Mouse (Mus musculus) bone marrow macrophage, adult 2 months (primary cell): ENCODE results near the gene Crygs. TPM values are rescaled to one million over a fixed set of nuclear protein-coding genes. Genes with fewer than 3 reads are reported as not detected.
"Not testable (repeated sequence)": the region's sequence is repeated elsewhere in the genome, so short reads cannot be mapped to it uniquely, and the experiment has no call there.

ENCODE experiments used
- H3K27ac ChIP-seq: 2 replicates; pipeline ENCODE4 v1.5.1; 2012; ENCODE audit warnings: low read depth, low read length; ENCODE audit not compliant: insufficient read depth
- H3K4me1 ChIP-seq: 2 replicates; pipeline ENCODE4 v1.6.1; 2012; ENCODE audit warnings: low read length; ENCODE audit not compliant: control insufficient read depth, insufficient read depth
- H3K4me3 ChIP-seq: 2 replicates; pipeline ENCODE4 v1.5.1; 2012; ENCODE audit warnings: mild to moderate bottlenecking, low read length, moderate library complexity; ENCODE audit not compliant: insufficient read depth
- CTCF ChIP-seq: IDR thresholded peaks from 2 replicates; pipeline ENCODE4 v1.5.1; 2012; ENCODE audit warnings: low read depth, mild to moderate bottlenecking, low read length, moderate library complexity
- POLR2A ChIP-seq: IDR thresholded peaks from 2 replicates; pipeline ENCODE4 v1.6.1; 2012; ENCODE audit warnings: mild to moderate bottlenecking, low read depth, low read length, borderline replicate concordance
- polyA plus RNA-seq: library from polyadenylated mRNA; stranded (reverse); fragments of >200 nt; gene quantifications from 2 replicates; pipeline ENCODE4 v1.2.4, GENCODE M21; 2012; ENCODE audit not compliant: missing spikeins, insufficient read depth, insufficient read length

Gene Crygs
- polyA plus RNA-seq, 1 experiment = not detected

DNA sequence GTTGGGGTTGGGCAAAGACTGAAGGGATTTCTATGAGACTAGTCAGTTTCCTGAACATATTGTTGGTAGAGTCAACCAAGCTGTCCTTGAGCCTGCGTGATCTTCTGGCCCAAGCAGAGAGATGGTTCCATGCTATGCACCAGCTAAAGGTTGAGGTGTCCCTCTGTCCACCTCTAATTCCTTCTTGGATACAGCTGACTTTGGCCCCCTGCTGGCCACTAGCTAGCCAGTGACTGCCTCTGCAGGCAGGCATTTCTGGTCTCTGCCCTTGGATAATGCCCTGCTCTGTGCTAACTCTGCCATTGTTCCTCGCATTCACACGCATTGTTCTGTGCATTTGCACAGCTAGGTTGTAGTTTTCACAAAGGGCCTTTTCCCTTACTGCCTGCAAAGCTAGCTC lies 15.9 kb downstream of the Crygs start:
- Histone ChIP-seq H3K4me3 (no peak overlapping the region), H3K4me1 (peaks cover 7% of the 10 kb centered on the region), H3K27ac (no peak overlapping the region)
- TF ChIP-seq POLR2A = no peak
- TF ChIP-seq CTCF = no peak

DNA sequence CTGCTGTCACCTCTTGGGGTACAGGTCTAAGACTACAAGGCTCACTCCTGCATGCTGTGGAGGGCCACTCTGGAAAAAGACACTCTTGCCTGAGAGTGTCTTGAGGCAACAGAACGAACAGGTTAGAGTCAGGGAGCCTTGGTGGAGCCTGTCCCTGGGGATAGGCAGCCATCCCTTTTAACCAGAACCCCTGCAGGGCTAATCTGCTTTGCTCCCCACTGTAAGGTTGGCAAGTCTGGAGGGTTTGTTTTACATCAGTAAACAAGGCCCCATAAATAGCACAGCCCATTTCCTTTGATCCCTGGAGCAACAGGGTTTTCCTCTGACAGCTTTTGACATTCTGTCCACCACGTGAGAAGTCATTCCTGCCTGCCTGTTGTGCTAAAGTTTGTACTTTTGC lies 20.1 kb downstream of the Crygs start:
- Histone ChIP-seq H3K4me1 (no peaks in the 10 kb centered on the region), H3K27ac (no peak overlapping the region), H3K4me3 (no peak overlapping the region)
- TF ChIP-seq CTCF = no peak
- TF ChIP-seq POLR2A = no peak

GRCm38 (mm10) chr16:22789908-22790367 lies 21.4 kb downstream of the Crygs start:
- Histone ChIP-seq H3K4me3 (no peak overlapping the region), H3K4me1 (no peaks in the 10 kb centered on the region), H3K27ac (no peak overlapping the region)
- no peak for TF ChIP-seq POLR2A
- no peak for TF ChIP-seq CTCF

DNA sequence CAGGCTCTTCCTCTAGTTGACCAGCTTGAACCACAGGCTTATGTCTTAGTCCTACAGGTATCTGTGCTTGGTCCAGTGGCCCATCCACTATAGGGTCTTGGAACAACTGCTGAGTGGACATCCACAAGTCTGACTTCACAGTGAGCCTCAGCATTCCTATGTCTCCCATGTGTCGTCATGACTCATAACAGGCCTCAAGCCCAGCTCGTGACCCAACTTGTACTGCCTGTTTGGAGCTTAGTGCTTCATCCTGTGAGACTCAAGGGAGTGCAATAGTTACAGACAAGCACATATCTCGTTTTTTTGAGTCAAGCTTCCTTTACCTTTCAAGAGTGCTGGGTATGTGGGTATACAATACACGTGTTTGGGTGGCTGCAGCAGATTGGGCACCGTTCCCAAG lies 28.7 kb downstream of the Crygs start:
- TF ChIP-seq POLR2A = no peak
- H3K4me1 ChIP-seq = no peaks in the 10 kb centered on the region
- H3K27ac ChIP-seq = no peak overlapping the region
- no peak overlapping the region for H3K4me3 ChIP-seq

- Histone ChIP-seq H3K27ac (no peak overlapping the region), H3K4me1 (no peaks in the 10 kb centered on the region), H3K4me3 (no peak overlapping the region)
- TF ChIP-seq POLR2A (no peak), CTCF (no peak)
These were observed 32.0 kb downstream of the Crygs start for GRCm38 (mm10) chr16:22779228-22779835.

DNA sequence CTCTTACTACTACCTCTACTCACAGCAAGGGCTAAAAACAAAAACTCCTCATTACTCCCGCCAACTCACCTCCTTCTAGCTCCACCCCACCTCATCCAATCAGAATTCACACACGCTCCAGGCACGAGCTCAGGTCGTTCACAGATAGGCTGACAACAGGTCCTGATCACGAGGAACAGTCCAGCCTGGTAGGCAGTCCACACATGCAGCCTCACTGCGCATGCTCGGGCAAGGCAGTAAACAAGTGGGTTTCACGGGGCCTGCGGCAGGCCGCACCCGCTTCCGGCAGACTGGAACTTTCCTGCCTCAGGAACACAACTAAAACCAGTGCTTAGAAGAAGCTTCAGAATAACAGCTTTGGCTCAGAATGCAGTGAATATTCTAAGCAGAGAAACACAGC lies 33.1 kb downstream of the Crygs start:
- H3K4me3 ChIP-seq, H3K4me1 ChIP-seq, H3K27ac ChIP-seq: not testable (repeated sequence)

DNA sequence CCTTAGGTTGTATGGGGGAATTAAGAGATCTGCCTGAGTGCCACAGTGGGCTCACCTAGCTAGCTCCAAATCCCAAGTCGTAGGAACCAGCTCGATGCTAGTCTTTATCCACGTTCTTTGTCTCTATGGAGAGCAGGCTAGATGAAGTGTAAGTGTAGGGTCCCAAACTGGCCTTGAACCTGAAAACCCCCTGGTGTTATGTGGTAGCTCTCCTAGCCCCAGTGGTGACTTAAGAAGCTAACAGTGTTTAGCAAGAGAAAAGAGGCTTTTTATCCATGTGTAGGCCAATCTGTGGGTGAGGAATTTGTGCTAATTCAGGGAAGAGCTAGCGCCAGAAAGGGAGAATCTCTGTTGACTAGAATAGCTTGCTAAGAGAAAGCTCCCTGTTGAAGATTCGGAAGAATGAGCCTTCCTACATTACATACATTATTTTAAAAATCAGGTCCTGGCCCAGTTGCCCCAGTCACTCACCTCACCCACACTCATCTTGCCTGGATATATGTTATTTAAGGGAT lies 35.8 kb downstream of the Crygs start:
- TF ChIP-seq POLR2A (no peak), CTCF (no peak)
- no peaks in the 10 kb centered on the region for H3K4me1 ChIP-seq

GRCm38 (mm10) chr16:22768661-22769060 lies 42.7 kb downstream of the Crygs start:
- Histone ChIP-seq H3K4me3 (no peak overlapping the region), H3K4me1 (no peaks in the 10 kb centered on the region), H3K27ac (no peak overlapping the region)
- TF ChIP-seq POLR2A = no peak
- no peak for TF ChIP-seq CTCF

More for the DNA sequence above, 35.8 kb downstream of the Crygs start:
- Histone ChIP-seq H3K4me3 (no peak overlapping the region), H3K27ac (no peak overlapping the region)

DNA sequence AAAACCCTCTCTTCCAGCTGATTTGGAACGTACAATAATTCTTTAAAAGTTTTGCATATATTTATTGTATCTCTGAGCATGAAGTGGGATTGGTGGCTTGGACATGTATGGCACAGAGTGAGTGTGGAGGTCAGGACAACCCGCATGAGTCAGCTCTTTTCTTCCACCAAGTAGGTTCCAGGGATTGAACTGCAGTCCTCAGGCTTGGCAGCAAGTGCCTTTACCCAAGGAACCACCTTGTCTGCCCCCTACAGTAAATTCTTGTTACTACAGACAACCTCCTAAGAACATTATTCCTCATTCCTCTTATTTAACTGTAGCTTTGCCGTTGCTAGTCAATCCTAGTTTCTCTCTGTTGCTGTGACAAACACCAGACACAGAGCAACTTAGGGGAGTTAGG lies 44.0 kb downstream of the Crygs start:
- no peak overlapping the region for H3K4me3 ChIP-seq
- no peak for TF ChIP-seq POLR2A
- TF ChIP-seq CTCF = no peak
- H3K4me1 ChIP-seq = no peaks in the 10 kb centered on the region
- H3K27ac ChIP-seq = no peak overlapping the region

- H3K4me1 ChIP-seq = no peaks in the 10 kb centered on the region
- no peak overlapping the region for H3K27ac ChIP-seq
- H3K4me3 ChIP-seq = no peak overlapping the region
- no peak for TF ChIP-seq CTCF
- no peak for TF ChIP-seq POLR2A
These were observed 44.6 kb downstream of the Crygs start for GRCm38 (mm10) chr16:22766738-22767211.
